25 mouse cellular contexts compared by ENCODE assay signal in the genomic region with DNA sequence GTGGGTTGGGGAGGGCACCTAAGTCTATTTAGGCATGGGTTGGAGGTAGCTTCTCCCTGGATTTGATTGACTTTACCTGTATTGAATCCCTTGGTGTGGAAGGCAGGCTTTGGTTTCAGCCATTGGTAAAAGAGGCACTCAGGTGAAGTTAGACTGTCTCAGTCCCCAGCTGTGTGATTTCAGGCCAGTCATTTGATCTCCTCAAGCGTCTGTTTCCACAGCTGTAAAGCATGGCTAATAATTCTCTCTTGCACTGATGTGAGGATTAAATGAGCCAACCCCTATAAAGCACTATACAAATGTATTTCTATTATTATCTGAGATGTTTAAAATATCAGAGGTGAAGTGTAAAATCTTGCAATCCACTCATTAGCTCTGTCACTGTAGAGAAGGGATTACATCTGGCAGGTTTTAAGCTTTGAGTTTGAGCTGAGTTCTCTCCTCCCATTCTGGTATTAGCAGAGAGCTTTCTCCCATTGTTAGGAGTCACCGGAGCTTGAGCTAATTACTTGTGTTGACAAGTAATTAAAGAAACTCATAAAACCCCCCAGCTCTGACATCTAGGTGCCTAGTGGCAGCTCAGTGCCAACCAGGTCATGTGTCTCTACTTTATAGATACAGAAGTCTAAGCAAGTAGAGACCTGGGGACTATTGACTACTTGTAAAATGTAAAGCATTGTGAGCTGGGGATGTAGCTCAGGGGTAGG.
DNase-seq lines count a peak whose midpoint lies in the region; ATAC-seq lines count a peak whose summit lies in the region.
"Had no signal": no experiment of that assay in that cellular context is flagged by ENCODE, and none has a peak within 500 bp of the region (broad histone marks: within the 10 kb centered on the region; RNA-seq: fewer than 3 reads in every experiment).

No protein-coding gene starts in this region.

- no peaks in the 10 kb centered on the region for H3K4me1 ChIP-seq in hindbrain, embryonic 14.5 days (replicated peaks; ENCODE audit: control insufficient read depth, insufficient read depth, low read length)
- H3K4me1 ChIP-seq in hindbrain, embryonic 13.5 days (replicated peaks), result no peaks in the 10 kb centered on the region
- H3K4me1 ChIP-seq: heart, embryonic 13.5 days; hindbrain, embryonic 12.5 days; megakaryocyte, embryonic 14.5 days; midbrain, embryonic 15.5 days; neural tube, embryonic 12.5 days had no signal

- no peak overlapping the region for H3K9ac ChIP-seq in hindbrain, embryonic 14.5 days
- H3K9ac ChIP-seq in hindbrain, embryonic 13.5 days, result no peak overlapping the region
- H3K9ac ChIP-seq: heart, embryonic 13.5 days; hindbrain, embryonic 12.5 days; limb, embryonic 15.5 days; liver, embryonic 14.5 days; lung, embryonic 14.5 days; midbrain, embryonic 15.5 days; neural tube, embryonic 12.5 days had no signal

- no peak overlapping the region for H3K27ac ChIP-seq in hindbrain, embryonic 14.5 days
- H3K27ac ChIP-seq in hindbrain, embryonic 13.5 days, result no peak overlapping the region
- H3K27ac ChIP-seq: heart, adult 2 months; heart, embryonic 13.5 days; hindbrain, embryonic 12.5 days; limb, embryonic 15.5 days; liver, embryonic 14.5 days; midbrain, embryonic 15.5 days; neural tube, embryonic 12.5 days had no signal

- ATAC-seq in hindbrain, embryonic 14.5 days (ENCODE audit: low FRiP score), result no peak
- no peak for ATAC-seq in hindbrain, embryonic 13.5 days (ENCODE audit: low FRiP score)
- ATAC-seq: midbrain, embryonic 15.5 days had no signal

- no peak overlapping the region for H3K4me3 ChIP-seq in hindbrain, embryonic 14.5 days (replicated peaks; ENCODE audit: low read length)
- H3K4me3 ChIP-seq in hindbrain, embryonic 13.5 days, result no peak overlapping the region
- H3K4me3 ChIP-seq: heart, adult 2 months; heart, embryonic 13.5 days; hindbrain, embryonic 12.5 days; limb, embryonic 15.5 days; megakaryocyte, embryonic 14.5 days; midbrain, embryonic 15.5 days; neural tube, embryonic 12.5 days had no signal

- 37% methylated on average over 2 of the region's 2 CpGs for WGBS in hindbrain, embryonic 14.5 days
- WGBS in hindbrain, embryonic 13.5 days, result 39% methylated on average over 2 of the region's 2 CpGs

- DNase-seq in embryo, embryonic 10 days (ENCODE audit: low spot score), result peak; percentile 6
- no peak for DNase-seq in embryo, embryonic 9.5 days (ENCODE audit: extremely low spot score)
- DNase-seq in hindbrain, embryonic 14.5 days (ENCODE audit: low spot score), result peak; percentile 26
- peak; percentile 22 for DNase-seq in embryo, embryonic 10.5 days (ENCODE audit: low spot score)
- peak; percentile 81 for DNase-seq in retina, embryonic 14.5 days (ENCODE audit: low spot score)
- DNase-seq in urinary bladder, postnatal 36 days (ENCODE audit: low spot score in 2 of 2), result no peak
- DNase-seq: adrenal gland, postnatal 10 days; cerebellum, adult 8-10 months; gastrocnemius, postnatal 25 days; heart, adult 2 months; heart, postnatal 14 days; kidney, adult 9 months; left cerebral cortex, postnatal 4 days; lung, embryonic 14.5 days; right cerebral cortex, adult 18-20 months; right cerebral cortex, postnatal 4 days; thymus, postnatal 14 days had no signal

- H3K27me3 ChIP-seq in hindbrain, embryonic 14.5 days (ENCODE audit: control insufficient read depth, insufficient read depth, low read length), result no peaks in the 10 kb centered on the region
- no peaks in the 10 kb centered on the region for H3K27me3 ChIP-seq in hindbrain, embryonic 13.5 days
- H3K27me3 ChIP-seq: heart, embryonic 13.5 days; hindbrain, embryonic 12.5 days; limb, embryonic 15.5 days; megakaryocyte, embryonic 14.5 days; midbrain, embryonic 15.5 days; neural tube, embryonic 12.5 days had no signal

- H3K4me2 ChIP-seq in hindbrain, embryonic 14.5 days (replicated peaks), result no peak overlapping the region
- no peak overlapping the region for H3K4me2 ChIP-seq in hindbrain, embryonic 13.5 days
- H3K4me2 ChIP-seq: heart, embryonic 13.5 days; hindbrain, embryonic 12.5 days; limb, embryonic 15.5 days; lung, embryonic 14.5 days; midbrain, embryonic 15.5 days; neural tube, embryonic 12.5 days had no signal

- H3K36me3 ChIP-seq in hindbrain, embryonic 14.5 days (replicated peaks; ENCODE audit: control insufficient read depth, insufficient read depth), result no peaks in the 10 kb centered on the region
- no peaks in the 10 kb centered on the region for H3K36me3 ChIP-seq in hindbrain, embryonic 13.5 days
- H3K36me3 ChIP-seq: heart, embryonic 13.5 days; hindbrain, embryonic 12.5 days; limb, embryonic 15.5 days; midbrain, embryonic 15.5 days; neural tube, embryonic 12.5 days had no signal

- H3K9me3 ChIP-seq in hindbrain, embryonic 14.5 days (ENCODE audit: control insufficient read depth, low read length), result no peaks in the 10 kb centered on the region
- no peaks in the 10 kb centered on the region for H3K9me3 ChIP-seq in hindbrain, embryonic 13.5 days
- H3K9me3 ChIP-seq: heart, embryonic 13.5 days; hindbrain, embryonic 12.5 days; limb, embryonic 15.5 days; midbrain, embryonic 15.5 days; neural tube, embryonic 12.5 days had no signal

Comparison
In these comparisons a context has a peak if more than half of its experiments do, and no peak if none do; other contexts are left out.
1. DNase-seq: peak in embryo, embryonic 10 days (single experiment), hindbrain, embryonic 14.5 days (single experiment), embryo, embryonic 10.5 days (single experiment) and retina, embryonic 14.5 days (single experiment); none in embryo, embryonic 9.5 days (single experiment) and urinary bladder, postnatal 36 days (0 of 2).